Mouse (Mus musculus) heart, adult 10 weeks (tissue): Measurements from ENCODE around the gene Zfp113. TPM values are rescaled to one million over a fixed set of nuclear protein-coding genes. Genes with fewer than 3 reads are reported as not detected.

ENCODE experiments used
- polyA plus RNA-seq: library from polyadenylated mRNA; stranded (reverse); fragments of 350-450 nt; fragmentation: Illumina TruSeq; extraction: RNeasy Lipid Tissue Mini Kit (QIAGEN cat#74804); gene quantifications from one replicate; pipeline ENCODE4 v1.2.3, GENCODE M21; 2014; ENCODE audit warnings: low read depth, low replicate concordance

The Zfp113 gene
- polyA plus RNA-seq, result 3.8 TPM

DNA sequence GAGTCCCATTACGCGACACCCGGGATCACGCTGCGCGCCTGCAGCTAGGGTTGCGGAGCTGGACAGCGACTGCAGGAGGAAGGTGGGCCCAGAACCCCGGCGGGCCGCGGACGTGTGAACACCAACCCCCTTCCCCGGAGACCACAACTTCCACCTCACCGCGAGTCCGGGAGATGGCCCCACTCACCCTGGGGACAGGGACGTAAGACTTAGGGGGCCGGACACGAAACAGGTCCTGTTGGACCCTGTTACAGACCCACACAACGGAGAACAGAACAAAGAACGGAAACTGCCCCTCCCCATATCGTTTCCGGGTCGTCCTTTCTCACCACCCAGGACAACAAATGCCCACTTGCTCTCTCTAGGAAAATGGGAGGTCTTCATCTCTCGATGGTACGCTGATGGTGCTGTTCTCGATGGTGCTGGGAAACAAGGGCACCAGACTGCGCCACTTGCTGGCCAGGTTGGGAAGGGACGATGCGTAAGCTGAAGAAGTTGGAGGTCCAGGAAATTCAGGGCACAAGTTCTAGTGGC is at the start of gene Zfp113:
Gene Zfp113 (minus strand): TSS at position 302 of the 534 bp plus-strand sequence.

GRCm38 (mm10) chr5:138193771-138194727 is 38.5 kb upstream of the Zfp113 start, which contains the start of gene Mblac1:
Gene Mblac1, plus strand, starts transcription at chr5:138194314.

GRCm38 (mm10) chr5:138186950-138187638 is 31.6 kb upstream of the Zfp113 start, which contains the start of the genes Taf6 and Cnpy4:
Gene Taf6, minus strand, starts transcription at chr5:138187451.
Gene Cnpy4, plus strand, starts transcription at chr5:138187485.

DNA sequence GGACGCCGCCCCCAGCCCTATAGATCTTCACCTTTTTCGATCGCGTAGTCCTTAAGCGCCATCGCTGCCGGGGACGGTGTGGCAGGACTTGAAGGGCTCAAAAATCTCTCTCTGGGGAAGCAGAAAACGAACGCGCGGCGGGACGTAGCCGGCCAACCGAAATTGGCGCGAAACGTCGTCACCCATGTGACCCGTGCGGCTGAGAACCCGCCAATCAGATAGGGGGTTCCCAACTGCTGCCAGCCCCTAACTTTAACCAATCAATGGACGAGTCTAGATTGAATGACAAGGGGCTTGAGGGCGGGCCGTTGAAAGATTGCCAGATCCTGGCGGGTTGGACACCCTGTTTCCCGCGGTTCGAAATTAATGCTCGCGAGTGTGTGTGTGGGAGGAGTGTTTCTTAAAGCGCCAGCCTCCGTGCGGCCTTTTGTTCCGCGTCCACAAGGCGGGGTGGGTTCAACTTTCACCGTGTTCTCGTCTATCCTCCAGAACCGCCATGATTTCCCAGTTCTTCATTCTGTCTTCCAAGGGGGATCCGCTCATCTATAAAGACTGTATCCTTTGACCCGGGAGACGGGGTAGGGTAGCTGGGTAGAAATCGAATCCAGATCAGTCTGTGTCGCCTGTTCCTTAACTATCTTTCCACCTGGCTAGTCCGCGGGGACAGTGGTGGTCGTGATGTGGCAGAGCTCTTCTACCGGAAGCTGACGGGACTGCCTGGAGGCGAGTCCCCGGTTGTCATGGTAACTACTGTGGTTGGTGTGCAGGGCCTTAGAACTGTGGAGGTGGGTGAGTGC is 16.3 kb upstream of the Zfp113 start, which contains the start of the genes Ap4m1 and Mcm7:
Gene Ap4m1 (plus strand): TSS at position 308 of the 797 bp plus-strand sequence.
Gene Mcm7 (minus strand): TSS at position 728 of the 797 bp plus-strand sequence.

DNA sequence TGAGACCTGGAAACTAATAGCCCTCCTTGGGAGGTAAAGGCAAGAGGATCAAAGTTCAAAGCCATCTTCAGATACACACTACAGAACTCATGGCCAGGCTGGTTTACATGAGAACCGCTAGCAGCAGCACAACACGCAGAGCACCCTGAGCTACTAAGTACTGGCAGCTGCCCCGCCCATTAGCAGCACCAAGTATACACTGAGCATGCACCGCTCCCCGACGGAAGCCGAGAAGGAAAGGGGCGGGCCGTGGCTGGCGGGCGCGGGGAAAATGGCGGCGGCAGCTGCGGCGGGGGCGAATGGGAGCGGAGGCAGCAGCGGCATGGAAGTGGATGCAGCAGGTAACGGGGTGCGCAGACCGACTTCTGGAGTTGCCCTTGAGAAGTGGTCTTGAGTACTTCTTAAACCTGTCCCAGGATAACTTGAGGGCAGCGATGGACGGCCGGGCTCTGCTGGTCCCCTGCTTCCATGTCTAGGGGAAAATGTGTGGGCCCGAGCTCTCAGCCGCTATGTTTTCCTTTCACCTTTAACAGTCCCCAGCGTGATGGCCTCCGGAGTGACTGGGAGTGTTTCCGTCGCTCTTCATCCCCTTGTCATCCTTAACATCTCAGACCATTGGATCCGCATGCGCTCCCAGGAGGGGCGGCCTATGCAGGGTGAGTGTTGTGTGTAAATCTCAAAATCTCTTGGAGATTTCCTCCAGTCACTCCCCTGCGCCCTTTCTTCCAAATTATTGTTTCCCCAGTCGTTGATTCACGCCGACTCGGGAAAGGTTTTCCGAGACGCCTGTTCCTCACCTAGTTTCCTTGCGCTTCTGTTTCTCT is 5.5 kb upstream of the Zfp113 start, which contains the start of gene Cops6:
Gene Cops6 (plus strand): TSS at position 230 of the 824 bp plus-strand sequence.

DNA sequence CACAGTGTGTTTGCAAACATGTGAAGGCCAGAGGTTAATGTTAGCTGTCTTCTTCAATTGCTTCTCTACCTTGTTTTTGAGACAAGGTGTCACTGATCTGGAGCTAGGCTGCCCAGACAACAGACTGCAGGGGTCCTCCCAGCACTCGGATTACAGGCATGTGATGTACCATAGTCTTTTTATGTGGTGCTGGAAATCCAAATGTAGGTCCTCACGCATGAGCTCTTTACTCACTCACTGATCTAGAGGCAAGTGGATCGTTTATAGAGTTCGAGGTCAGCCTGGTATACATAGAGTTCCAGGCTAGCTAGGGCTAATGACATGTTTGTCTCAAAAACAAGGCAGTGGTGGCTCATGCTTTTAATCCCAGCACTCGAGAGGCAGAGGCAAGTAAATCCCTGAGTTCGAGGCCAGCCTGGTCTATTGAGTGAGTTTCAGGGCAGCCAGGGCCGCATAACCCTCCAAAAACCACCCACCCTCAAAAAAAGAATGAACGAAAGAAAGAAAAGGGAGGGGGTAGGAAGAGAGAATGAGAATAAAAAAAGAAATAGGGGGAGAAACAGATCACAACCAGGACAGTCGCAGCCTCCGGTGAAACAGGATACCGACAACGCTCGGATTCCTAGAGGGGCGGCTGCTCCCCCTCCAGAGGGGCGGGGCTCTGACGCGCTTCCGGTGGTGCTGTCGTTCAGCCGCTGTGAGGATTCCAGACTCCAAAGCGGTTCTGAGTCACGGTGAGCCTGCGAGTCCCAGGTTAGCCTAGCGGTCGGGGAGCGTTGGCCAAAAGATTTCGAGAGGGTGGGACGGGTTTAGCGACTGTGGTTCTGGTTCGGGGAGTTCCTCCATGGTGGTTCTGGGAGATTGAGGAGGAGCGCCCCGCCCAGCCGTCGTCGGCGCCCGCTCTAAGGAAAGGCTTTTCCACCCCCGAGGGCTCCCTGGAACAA is 39.0 kb downstream of the Zfp113 start, which contains the start of gene Zscan21:
Gene Zscan21 (plus strand): TSS at position 649 of the 944 bp plus-strand sequence.

Other genes with a start within 250 kb of the Zfp113 start
- 0.16 TPM for gene Cyp3a13, start 234.1 kb downstream of the Zfp113 start, polyA plus RNA-seq
- gene Gjc3, start 192.6 kb downstream of the Zfp113 start, polyA plus RNA-seq, result 0.21 TPM
- gene Azgp1, start 174.2 kb downstream of the Zfp113 start, polyA plus RNA-seq, result 1.7 TPM
- not detected for gene Smok3a, start 134.5 kb downstream of the Zfp113 start, polyA plus RNA-seq
- gene Smok3b, start 134.3 kb downstream of the Zfp113 start, polyA plus RNA-seq, result not detected
- gene Smok3c, start 102.5 kb downstream of the Zfp113 start, polyA plus RNA-seq, result not detected
- gene Zkscan1, start 70.7 kb downstream of the Zfp113 start, polyA plus RNA-seq, result 6.7 TPM
- 16.7 TPM for gene Zscan21, start 38.8 kb downstream of the Zfp113 start, polyA plus RNA-seq
- gene Cops6, start 5.3 kb upstream of the Zfp113 start, polyA plus RNA-seq, result 160 TPM
- 13.0 TPM for gene Ap4m1, start 16.3 kb upstream of the Zfp113 start, polyA plus RNA-seq
- 14.8 TPM for gene Mcm7, start 16.7 kb upstream of the Zfp113 start, polyA plus RNA-seq
- 41.9 TPM for gene Taf6, start 31.7 kb upstream of the Zfp113 start, polyA plus RNA-seq
- 6.7 TPM for gene Cnpy4, start 31.7 kb upstream of the Zfp113 start, polyA plus RNA-seq
- gene Mblac1, start 38.6 kb upstream of the Zfp113 start, polyA plus RNA-seq, result 1.7 TPM
- gene Nxpe5, start 70.2 kb upstream of the Zfp113 start, polyA plus RNA-seq, result 0.24 TPM
- 70.5 TPM for gene Lamtor4, start 99.7 kb upstream of the Zfp113 start, polyA plus RNA-seq
- 7.1 TPM for gene BC037034, start 108.3 kb upstream of the Zfp113 start, polyA plus RNA-seq
- not detected for gene Gal3st4, start 117.1 kb upstream of the Zfp113 start, polyA plus RNA-seq
- gene Gm43720, start 124.2 kb upstream of the Zfp113 start, polyA plus RNA-seq, result 0.18 TPM
- 0.63 TPM for gene Gpc2, start 124.3 kb upstream of the Zfp113 start, polyA plus RNA-seq
- 0.34 TPM for gene Stag3, start 124.5 kb upstream of the Zfp113 start, polyA plus RNA-seq
- not detected for gene Pvrig, start 186.2 kb upstream of the Zfp113 start, polyA plus RNA-seq